Mouse (Mus musculus): ENCODE results near the gene Csrp1.

Csrp1 gene

GRCm38 (mm10) chr1:135771573-135771970 lies 51.7 kb downstream of the Csrp1 start:
- DNase-seq (ENCODE audit: low spot score) = no peak

- no peak for DNase-seq (ENCODE audit: low spot score)
Observed at GRCm38 (mm10) chr1:135776596-135776995, 56.7 kb downstream of the Csrp1 start.

GRCm38 (mm10) chr1:135777046-135777445 lies 57.2 kb downstream of the Csrp1 start:
- no peak for DNase-seq (ENCODE audit: low spot score)

GRCm38 (mm10) chr1:135778780-135779535 lies 59.1 kb downstream of the Csrp1 start, which contains the start of gene Tnni1:
Tnni1 (plus strand) TSS chr1:135779434.
- DNase-seq (ENCODE audit: low spot score) = peak; percentile 60

- no peak for DNase-seq (ENCODE audit: low spot score)
Observed at GRCm38 (mm10) chr1:135780649-135781048, 60.8 kb downstream of the Csrp1 start.

GRCm38 (mm10) chr1:135781220-135781619 lies 61.4 kb downstream of the Csrp1 start:
- peak; percentile 76 for DNase-seq (ENCODE audit: low spot score)

GRCm38 (mm10) chr1:135782816-135783215 lies 63.0 kb downstream of the Csrp1 start:
- no peak for DNase-seq (ENCODE audit: low spot score)

GRCm38 (mm10) chr1:135787799-135788198 lies 67.9 kb downstream of the Csrp1 start:
- peak; percentile 62 for DNase-seq (ENCODE audit: low spot score)

- peak; percentile 41 for DNase-seq (ENCODE audit: low spot score)
Observed at GRCm38 (mm10) chr1:135788708-135789107, 68.8 kb downstream of the Csrp1 start.

GRCm38 (mm10) chr1:135789815-135790214 lies 70.0 kb downstream of the Csrp1 start:
- peak; percentile 71 for DNase-seq (ENCODE audit: low spot score)

- DNase-seq (ENCODE audit: low spot score) = no peak
Observed at GRCm38 (mm10) chr1:135792143-135792939, 72.5 kb downstream of the Csrp1 start.

GRCm38 (mm10) chr1:135793370-135794215 lies 73.7 kb downstream of the Csrp1 start:
- DNase-seq (ENCODE audit: low spot score) = peak; percentile 43

- no peak for DNase-seq (ENCODE audit: low spot score)
Observed at GRCm38 (mm10) chr1:135794216-135795134, 74.6 kb downstream of the Csrp1 start.

- DNase-seq (ENCODE audit: low spot score) = no peak
Observed at GRCm38 (mm10) chr1:135798492-135798891, 78.6 kb downstream of the Csrp1 start.

- no peak for DNase-seq (ENCODE audit: low spot score)
Observed at GRCm38 (mm10) chr1:135799109-135799627, 79.3 kb downstream of the Csrp1 start.

- DNase-seq (ENCODE audit: low spot score) = no peak
Observed at GRCm38 (mm10) chr1:135800192-135800950, 80.5 kb downstream of the Csrp1 start.

All from ovary, postnatal 36 days (tissue).